Mouse (Mus musculus) olfactory bulb, adult 2 months (tissue): ENCODE measurements around the gene Gzf1.

ENCODE experiments used
- CTCF ChIP-seq: fragments of 200-500 bp; IDR thresholded peaks from 2 replicates; pipeline ENCODE4 v1.5.1; 2012; ENCODE audit warnings: low read depth, mild to moderate bottlenecking, low read length, moderate library complexity; ENCODE audit not compliant: insufficient read depth
- POLR2A ChIP-seq: fragments of 200-500 bp; IDR thresholded peaks from 2 replicates; pipeline ENCODE4 v1.6.1; 2012; ENCODE audit warnings: mild to moderate bottlenecking, low read depth, low read length, moderate library complexity; ENCODE audit not compliant: insufficient read depth

GRCm38 (mm10) chr2:148642610-148643370, 38.0 kb upstream of the Gzf1 start:
- TF ChIP-seq POLR2A (no peak), CTCF (no peak)
